Mouse (Mus musculus) macrophage (primary cell): ENCODE measurements around the gene Hao2. TPM values are rescaled to one million over a fixed set of nuclear protein-coding genes. Genes with fewer than 3 reads are reported as not detected.

Experiments
- H3K27ac ChIP-seq: fragments of 350-480 bp; formaldehyde crosslinking; 2 replicates; pipeline ENCODE4 v1.9.0; 2021
- H3K36me3 ChIP-seq: fragments of 350-480 bp; formaldehyde crosslinking; 2 replicates; pipeline ENCODE4 v1.9.0; 2021; ENCODE audit errors: inconsistent target
- H3K4me3 ChIP-seq: fragments of 350-480 bp; formaldehyde crosslinking; 2 replicates; pipeline ENCODE4 v1.9.0; 2021; ENCODE audit errors: inconsistent target
- H3K79me2 ChIP-seq: fragments of 350-480 bp; formaldehyde crosslinking; 2 replicates; pipeline ENCODE4 v1.9.0; 2021; ENCODE audit errors: inconsistent target
- whole genome bisulfite sequencing: methylation state at CpG from one replicate; pipeline ENCODE4 v1.1.7; 2026; ENCODE audit warnings: inconsistent platforms; ENCODE audit not compliant: missing documents; 5-methylcytosine and 5-hydroxymethylcytosine counted together
- polyA plus RNA-seq: library from polyadenylated mRNA; stranded (reverse); fragments of 250-400 nt; gene quantifications from 3 replicates; pipeline ENCODE4 v1.2.4, GENCODE M21; 2018; ENCODE audit warnings: inconsistent platforms

The Hao2 gene
- polyA plus RNA-seq, 1 experiment from 2014 or later: not detected

DNA sequence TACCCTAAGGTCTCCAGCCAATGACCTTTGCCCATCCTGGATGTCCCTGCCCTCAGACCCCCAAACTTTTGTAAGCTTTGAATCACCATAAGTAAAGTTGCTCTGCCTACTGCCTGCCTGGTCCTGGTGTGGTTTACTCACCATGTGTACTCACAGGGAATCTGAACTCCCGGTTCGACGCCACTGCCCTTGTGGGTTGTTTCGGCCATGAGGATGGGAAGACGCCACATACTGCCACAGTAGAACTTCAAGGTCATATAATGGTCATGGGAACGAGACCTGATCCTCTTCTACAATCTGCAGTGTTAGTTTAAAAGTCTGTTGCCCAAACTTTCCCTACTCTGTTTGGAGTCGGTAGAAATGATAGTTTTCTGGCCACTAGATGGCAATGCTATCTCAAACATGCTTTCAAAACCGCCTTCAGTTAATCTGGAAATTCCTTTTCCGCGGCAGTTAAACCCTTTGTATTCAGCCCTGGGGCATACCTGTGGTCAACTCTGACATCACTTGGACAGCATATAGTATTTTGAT lies 2.1 kb upstream of the Hao2 start:
- 50% methylated on average over 10 of the region's 10 CpGs for WGBS
- no peak overlapping the region for H3K4me3 ChIP-seq
- H3K27ac ChIP-seq: no peak overlapping the region
- no peaks in the 10 kb centered on the region for H3K79me2 ChIP-seq
- H3K36me3 ChIP-seq: no peaks in the 10 kb centered on the region

DNA sequence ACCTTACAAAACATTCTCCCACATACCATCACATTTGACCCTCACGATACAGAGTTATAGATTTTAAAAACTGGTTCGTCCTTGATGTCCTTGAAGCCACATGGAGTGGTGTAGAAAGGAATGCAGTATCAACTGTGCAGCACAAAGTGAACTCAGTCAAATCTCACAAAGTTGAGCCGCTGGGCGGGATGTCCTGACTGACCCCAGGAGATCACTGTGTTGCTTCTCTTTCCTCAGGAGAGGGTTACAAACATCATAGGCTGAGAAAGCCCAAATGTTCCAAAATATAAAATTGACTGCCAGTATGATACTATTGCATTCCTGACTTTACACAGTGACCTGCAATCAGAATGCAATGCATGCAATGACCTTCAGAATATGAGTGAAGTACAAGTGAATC lies 2.6 kb downstream of the Hao2 start:
- Histone ChIP-seq H3K4me3 (no peak overlapping the region), H3K36me3 (no peaks in the 10 kb centered on the region), H3K79me2 (no peaks in the 10 kb centered on the region), H3K27ac (no peak overlapping the region)
- 95% methylated on average over 4 of the region's 4 CpGs for WGBS

DNA sequence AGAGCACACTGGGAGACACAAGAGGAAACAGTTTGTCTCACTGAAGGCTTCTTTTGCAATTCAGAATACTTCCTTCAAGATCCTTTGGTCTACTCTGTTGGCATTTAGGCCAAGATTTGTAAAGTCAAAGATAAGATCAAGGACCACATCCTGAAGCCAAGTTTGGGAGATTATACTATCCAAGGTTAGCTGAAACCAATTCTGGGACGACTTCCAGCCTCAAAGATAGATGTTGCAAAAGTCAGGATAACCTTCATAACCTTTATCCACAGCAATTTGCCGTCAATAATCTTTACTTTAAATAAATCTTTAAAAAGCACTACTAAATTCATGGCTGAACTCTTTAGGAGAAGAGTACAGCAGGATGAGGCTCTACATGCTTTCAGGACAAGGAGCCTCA lies 4.8 kb downstream of the Hao2 start:
- H3K4me3 ChIP-seq: no peak overlapping the region
- H3K27ac ChIP-seq: no peak overlapping the region
- no peaks in the 10 kb centered on the region for H3K79me2 ChIP-seq
- no peaks in the 10 kb centered on the region for H3K36me3 ChIP-seq
- WGBS: 68% methylated on average over 2 of the region's 2 CpGs

DNA sequence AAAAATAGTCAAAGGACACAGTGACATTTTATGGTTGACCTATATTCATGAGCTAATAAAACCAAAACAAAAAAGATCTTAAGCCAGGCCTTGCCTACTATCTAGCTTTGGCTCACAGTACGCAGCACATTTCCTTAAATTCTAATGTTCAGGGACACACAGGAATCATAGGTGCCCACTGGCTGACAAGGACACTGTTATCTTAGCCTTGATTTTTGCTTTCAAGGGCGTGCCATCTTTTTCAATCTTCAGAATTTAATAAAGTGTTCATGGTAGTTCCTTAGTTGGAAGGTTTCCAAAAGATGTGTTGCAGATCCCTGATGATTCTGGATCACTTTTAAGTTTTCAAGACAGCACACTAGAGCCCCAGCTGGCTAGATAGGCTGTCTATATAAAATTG lies 12.2 kb downstream of the Hao2 start:
- Histone ChIP-seq H3K79me2 (no peaks in the 10 kb centered on the region), H3K36me3 (no peaks in the 10 kb centered on the region), H3K4me3 (no peak overlapping the region), H3K27ac (no peak overlapping the region)
- 63% methylated on average over 2 of the region's 2 CpGs for WGBS

DNA sequence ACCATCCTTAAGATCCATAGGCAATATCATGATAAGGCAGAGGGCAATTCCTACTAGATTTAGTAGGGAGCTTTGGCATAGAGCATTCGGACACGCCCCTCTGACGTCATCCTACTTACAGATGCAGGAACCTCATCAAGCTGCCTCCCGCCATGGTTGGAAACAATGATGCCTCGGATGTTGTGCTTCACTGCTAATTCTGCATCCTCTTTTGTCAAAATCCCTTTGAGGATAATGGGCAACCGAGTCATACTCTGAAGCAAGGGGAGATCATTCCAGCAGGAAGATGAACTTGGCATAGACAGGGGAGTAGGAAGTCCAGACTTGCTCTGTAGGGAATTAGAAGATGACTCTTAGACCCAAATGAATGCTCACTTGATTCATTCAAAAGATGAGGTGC lies 12.8 kb downstream of the Hao2 start:
- H3K27ac ChIP-seq: no peak overlapping the region
- WGBS: 78% methylated on average over 6 of the region's 6 CpGs
- H3K4me3 ChIP-seq: no peak overlapping the region
- H3K36me3 ChIP-seq: no peaks in the 10 kb centered on the region
- no peaks in the 10 kb centered on the region for H3K79me2 ChIP-seq

DNA sequence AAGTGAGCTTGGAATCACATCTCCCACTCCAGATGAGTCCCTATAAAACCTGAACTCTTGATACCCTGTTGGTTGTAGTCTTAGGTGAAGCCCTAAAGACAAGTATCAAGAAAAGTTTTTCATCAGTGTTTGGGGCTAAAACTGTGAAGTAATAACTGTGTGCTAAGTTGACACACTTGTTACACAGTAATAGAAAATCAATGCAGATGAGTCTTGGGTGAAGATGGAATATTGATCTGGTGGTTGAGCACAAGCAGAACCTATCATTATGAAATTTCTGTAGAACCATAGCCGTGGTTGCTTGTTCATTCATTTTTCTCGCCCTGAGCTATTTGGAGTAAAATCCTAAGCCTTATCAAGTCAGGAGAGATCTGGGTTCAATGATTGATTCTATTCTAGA lies 24.8 kb downstream of the Hao2 start:
- 95% methylated on average over 2 of the region's 2 CpGs for WGBS
- no peak overlapping the region for H3K4me3 ChIP-seq
- no peak overlapping the region for H3K27ac ChIP-seq
- H3K36me3 ChIP-seq: no peaks in the 10 kb centered on the region
- H3K79me2 ChIP-seq: no peaks in the 10 kb centered on the region

DNA sequence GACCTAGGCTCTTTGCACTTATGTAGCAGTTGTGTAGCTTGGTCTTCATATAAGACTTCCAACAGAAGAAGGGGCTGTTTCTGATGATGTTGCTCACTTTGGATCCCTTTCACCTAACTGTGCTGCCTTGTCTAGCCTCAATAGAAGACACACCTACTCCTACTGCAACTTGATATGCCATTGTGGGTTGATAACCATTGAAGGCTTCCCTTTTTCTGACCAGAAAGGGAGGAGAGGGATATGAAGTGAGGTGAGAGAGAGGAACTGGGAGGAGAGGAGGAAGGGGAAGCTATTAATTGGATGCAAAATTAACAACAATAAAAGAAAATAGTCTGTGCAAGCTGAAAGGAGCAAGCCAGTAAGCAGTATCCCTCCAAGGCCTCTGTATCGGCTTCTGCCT lies 30.2 kb downstream of the Hao2 start:
- H3K4me3 ChIP-seq: no peak overlapping the region
- H3K36me3 ChIP-seq: no peaks in the 10 kb centered on the region
- no peak overlapping the region for H3K27ac ChIP-seq
- 93% methylated on average over 1 of the region's 1 CpGs for WGBS
- no peaks in the 10 kb centered on the region for H3K79me2 ChIP-seq

DNA sequence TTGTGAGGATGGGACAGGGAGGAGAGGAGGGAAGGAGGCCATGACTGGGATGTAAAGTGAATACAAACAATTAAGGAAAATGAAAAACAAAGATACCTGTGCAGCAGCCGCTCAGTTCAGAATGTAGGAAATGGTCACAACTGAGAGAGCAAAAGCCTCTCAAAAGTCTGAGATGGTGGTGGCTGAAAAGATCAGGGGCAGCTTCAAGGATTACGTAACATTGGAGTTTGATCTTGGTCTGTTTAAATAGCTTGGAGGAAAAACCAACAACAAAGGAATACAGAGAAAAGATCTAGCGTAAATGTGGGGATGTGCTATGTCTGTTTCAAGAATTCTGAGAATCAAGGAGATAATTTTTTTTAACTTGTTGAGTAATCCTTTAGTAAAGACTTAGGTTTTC lies 33.5 kb downstream of the Hao2 start, which contains the start of gene Hsd3b1:
TSS of gene Hsd3b1 (minus strand) at position 219 of the 400 bp plus-strand sequence.
- H3K27ac ChIP-seq: no peak within 1 kb of the TSS
- no peak within 1 kb of the TSS for H3K4me3 ChIP-seq
- WGBS: 91% methylated on average over 3 of the region's 3 CpGs
- no peaks in the 10 kb centered on the region for H3K79me2 ChIP-seq
- no peaks in the 10 kb centered on the region for H3K36me3 ChIP-seq

DNA sequence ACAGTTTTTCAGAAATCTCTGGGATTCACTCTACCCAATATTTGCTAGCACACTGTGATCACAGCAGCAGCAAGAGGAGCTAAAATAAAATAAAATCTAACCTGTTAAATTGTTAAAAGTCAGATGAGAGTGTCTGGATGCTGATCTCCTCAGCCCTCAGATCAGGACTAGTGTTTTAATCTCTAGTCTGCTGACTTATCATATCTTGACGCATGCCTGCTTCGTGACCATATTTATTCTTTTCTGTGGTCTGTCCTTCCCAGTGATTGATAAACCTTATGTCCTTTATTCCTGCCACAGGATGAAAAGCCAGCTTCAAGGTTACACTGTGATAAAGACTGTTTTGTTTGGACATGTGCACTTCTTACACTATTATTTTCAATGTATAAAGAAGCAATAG lies 35.0 kb downstream of the Hao2 start:
- H3K36me3 ChIP-seq: no peaks in the 10 kb centered on the region
- no peak overlapping the region for H3K27ac ChIP-seq
- 85% methylated on average over 2 of the region's 2 CpGs for WGBS
- no peak overlapping the region for H3K4me3 ChIP-seq
- no peaks in the 10 kb centered on the region for H3K79me2 ChIP-seq

DNA sequence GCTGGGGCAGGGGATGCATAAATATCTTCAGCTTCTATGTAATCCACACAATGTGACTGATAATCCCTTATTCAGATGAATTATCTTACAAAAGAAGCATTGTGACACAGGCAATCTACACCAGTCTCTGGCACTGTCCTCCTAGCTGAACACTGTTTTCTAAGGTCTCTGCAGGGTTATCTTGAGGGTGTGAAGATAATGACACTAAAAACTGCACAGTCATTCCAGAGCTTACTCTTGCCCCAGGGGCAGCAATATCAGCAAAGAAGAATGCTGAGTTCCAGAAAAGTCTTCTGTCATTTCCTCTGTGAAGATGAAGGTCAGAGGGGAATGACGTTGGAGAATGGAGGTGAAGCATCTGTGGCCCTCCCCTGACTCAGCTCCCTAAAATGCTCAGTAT lies 36.1 kb downstream of the Hao2 start:
- Histone ChIP-seq H3K36me3 (no peaks in the 10 kb centered on the region), H3K27ac (no peak overlapping the region), H3K4me3 (no peak overlapping the region), H3K79me2 (no peaks in the 10 kb centered on the region)
- WGBS: 29% methylated on average over 1 of the region's 1 CpGs

DNA sequence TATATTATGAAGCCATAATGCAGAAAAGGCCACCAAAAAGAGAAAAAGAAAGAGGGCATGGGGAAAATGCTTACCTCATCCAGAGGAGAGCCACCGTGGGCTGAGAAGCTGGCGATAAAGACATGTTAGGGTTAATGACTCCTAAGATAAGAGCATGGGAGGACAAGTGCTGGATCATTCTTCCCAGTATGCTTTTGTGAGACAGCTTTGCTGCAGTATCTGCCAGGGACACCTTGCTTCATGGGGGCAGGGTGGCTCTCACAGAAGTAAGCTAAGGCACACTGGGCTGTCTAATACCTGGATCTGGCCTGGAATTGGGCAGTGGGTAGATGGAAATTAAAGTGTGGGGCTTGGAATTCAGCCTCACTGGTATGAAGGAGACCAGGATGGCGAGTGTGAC lies 37.9 kb downstream of the Hao2 start:
- H3K79me2 ChIP-seq: no peaks in the 10 kb centered on the region
- H3K4me3 ChIP-seq: no peak overlapping the region
- no peaks in the 10 kb centered on the region for H3K36me3 ChIP-seq
- no peak overlapping the region for H3K27ac ChIP-seq
- WGBS: 81% methylated on average over 3 of the region's 3 CpGs

DNA sequence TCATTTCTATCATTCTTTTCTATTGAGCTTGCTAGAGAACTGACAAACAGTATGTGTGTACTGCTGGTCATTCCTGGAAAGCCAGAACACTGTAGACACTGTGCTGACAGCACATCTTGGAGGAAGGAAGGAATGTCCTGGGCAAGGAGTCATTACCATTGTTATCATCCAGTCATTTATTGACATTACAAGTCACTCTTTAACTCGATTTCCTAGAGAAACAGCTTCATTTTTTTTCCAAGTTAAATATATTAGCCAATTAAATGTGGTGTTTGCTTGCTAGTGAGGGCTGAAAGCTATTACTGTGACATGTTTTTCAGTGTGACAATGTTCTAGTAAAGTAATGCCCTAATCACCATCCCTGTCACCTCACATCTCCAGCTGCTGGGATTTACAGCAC lies 39.4 kb downstream of the Hao2 start:
- Histone ChIP-seq H3K79me2 (no peaks in the 10 kb centered on the region), H3K27ac (no peak overlapping the region), H3K36me3 (no peaks in the 10 kb centered on the region), H3K4me3 (no peak overlapping the region)
- WGBS: 38% methylated on average over 1 of the region's 1 CpGs

DNA sequence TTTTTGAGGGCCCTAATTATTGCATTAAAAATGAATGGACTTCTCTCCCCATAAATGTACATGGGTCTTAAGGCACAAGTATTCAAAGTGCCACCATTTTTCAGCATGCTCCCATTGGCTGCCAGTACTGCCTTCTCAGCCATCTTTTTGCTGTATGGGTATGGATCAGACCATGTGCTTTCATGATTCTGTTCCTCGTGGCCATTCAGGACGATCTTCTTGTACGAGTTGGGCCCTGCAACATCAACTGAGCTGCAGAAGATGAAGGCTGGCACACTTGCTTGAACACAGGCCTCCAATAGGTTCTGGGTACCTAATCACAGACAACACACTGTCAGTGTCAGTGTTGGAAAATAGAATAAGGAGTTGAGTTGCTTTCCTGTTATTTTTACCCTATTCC lies 40.0 kb downstream of the Hao2 start:
- WGBS: 67% methylated on average over 3 of the region's 3 CpGs
- H3K36me3 ChIP-seq: no peaks in the 10 kb centered on the region
- H3K79me2 ChIP-seq: no peaks in the 10 kb centered on the region
- H3K4me3 ChIP-seq: no peak overlapping the region
- H3K27ac ChIP-seq: no peak overlapping the region

DNA sequence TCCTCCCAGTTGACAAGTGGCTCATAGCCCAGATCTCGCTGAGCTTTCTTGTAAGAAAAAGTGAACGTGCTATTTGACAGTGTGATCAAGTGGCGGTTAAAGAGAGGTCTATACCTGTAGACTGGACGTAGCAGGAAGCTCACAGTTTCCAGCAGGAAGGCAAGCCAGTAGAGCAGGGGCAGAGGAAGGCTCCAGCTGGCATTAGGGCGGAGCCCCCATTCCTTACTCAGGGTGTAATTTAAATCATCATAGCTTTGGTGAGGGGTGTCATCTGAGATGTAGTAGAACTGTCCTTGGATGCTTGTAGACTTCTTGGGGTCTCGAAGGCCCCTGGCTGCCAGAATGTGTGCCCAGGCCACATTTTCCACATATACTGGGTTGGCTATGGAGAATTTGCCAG lies 40.4 kb downstream of the Hao2 start:
- Histone ChIP-seq H3K79me2 (no peaks in the 10 kb centered on the region), H3K36me3 (no peaks in the 10 kb centered on the region), H3K27ac (no peak overlapping the region), H3K4me3 (no peak overlapping the region)
- WGBS: 87% methylated on average over 5 of the region's 6 CpGs

DNA sequence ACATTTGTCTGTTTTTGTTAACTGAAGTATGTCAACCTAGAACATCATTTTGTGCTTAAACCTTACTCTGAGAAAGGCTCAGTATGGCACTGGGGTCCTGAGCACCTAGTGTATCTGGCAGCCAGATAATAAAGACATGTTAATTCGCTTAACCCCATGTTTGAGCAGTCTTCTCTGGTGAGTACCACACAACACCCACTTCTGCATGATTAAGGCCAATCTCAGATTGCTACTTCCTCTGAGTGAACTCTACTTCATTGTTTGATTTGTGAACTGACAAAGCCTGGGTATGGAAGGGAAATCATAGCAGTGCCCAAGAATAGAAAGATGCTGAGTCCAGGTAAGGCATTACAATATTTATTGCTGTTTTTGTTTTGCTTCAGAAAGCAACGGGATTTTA lies 41.2 kb downstream of the Hao2 start:
- 69% methylated on average over 2 of the region's 2 CpGs for WGBS
- H3K4me3 ChIP-seq: no peak overlapping the region
- H3K36me3 ChIP-seq: no peaks in the 10 kb centered on the region
- no peaks in the 10 kb centered on the region for H3K79me2 ChIP-seq
- no peak overlapping the region for H3K27ac ChIP-seq

DNA sequence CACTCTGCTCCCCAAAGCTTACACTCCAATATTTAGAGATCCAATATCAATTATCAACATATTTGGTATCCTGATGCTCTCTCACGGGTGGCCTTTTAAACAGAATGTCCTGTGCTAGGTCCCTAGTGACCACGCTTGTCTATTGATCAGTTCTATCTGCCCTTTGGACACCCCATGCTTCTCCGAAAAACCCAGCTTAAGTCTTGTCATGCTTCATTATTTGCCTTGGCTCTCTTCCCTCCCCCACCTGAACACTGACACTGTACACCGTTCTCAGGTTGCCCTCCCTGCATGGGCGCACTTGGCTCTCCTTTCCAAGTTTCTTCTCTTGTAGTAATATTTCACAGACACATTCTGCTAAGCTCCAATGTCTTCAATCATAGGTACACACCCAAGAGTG lies 42.8 kb downstream of the Hao2 start:
- no peaks in the 10 kb centered on the region for H3K79me2 ChIP-seq
- H3K27ac ChIP-seq: no peak overlapping the region
- H3K4me3 ChIP-seq: no peak overlapping the region
- 93% methylated on average over 5 of the region's 5 CpGs for WGBS
- H3K36me3 ChIP-seq: no peaks in the 10 kb centered on the region
